Mouse (Mus musculus) heart, embryonic 12.5 days (tissue): ENCODE results near the gene Bach2. TPM values are rescaled to one million over a fixed set of nuclear protein-coding genes. Genes with fewer than 3 reads are reported as not detected.

Source experiments
- ATAC-seq: fragments of 200-750 bp; cut with Nextera tagmentation; 2 replicates; pipeline ENCODE4 v1.8.0; 2017; ENCODE audit warnings: moderate TSS enrichment, moderate library complexity; ENCODE audit not compliant: insufficient number of reproducible peaks, low FRiP score
- H3K27ac ChIP-seq: fragments of 300-500 bp; sonication (generic); 2 replicates; pipeline ENCODE4 v1.5.1; 2016; ENCODE audit warnings: mild to moderate bottlenecking, moderate library complexity; ENCODE audit not compliant: poor library complexity, severe bottlenecking
- H3K27me3 ChIP-seq: fragments of 300-500 bp; sonication (generic); replicated peaks from 2 replicates; pipeline ENCODE4 v1.6.1; 2016; ENCODE audit warnings: mild to moderate bottlenecking, moderate library complexity
- H3K36me3 ChIP-seq: fragments of 300-500 bp; sonication (generic); 2 replicates; pipeline ENCODE4 v1.6.1; 2016; ENCODE audit warnings: mild to moderate bottlenecking, moderate library complexity
- H3K4me1 ChIP-seq: fragments of 300-500 bp; sonication (generic); replicated peaks from 2 replicates; pipeline ENCODE4 v1.6.1; 2016; ENCODE audit warnings: mild to moderate bottlenecking
- H3K4me2 ChIP-seq: fragments of 300-500 bp; sonication (generic); 2 replicates; pipeline ENCODE4 v1.6.1; 2016; ENCODE audit warnings: mild to moderate bottlenecking, moderate library complexity
- H3K4me3 ChIP-seq: fragments of 300-500 bp; sonication (generic); 2 replicates; pipeline ENCODE4 v1.5.1; 2016; ENCODE audit warnings: mild to moderate bottlenecking
- H3K9ac ChIP-seq: fragments of 300-500 bp; sonication (generic); 2 replicates; pipeline ENCODE4 v1.6.1; 2016; ENCODE audit warnings: mild to moderate bottlenecking, moderate library complexity
- H3K9me3 ChIP-seq: fragments of 300-500 bp; sonication (generic); replicated peaks from 2 replicates; pipeline ENCODE4 v1.6.1; 2016; ENCODE audit warnings: mild to moderate bottlenecking, moderate library complexity
- WGBS: fragments of 180-500 bp; shearing (Covaris S2); methylation state at CpG from one replicate; pipeline ENCODE4 v1.1.7; 2016; 5-methylcytosine and 5-hydroxymethylcytosine counted together
- polyA plus RNA-seq: library from polyadenylated mRNA; unstranded; fragments of >200 nt; fragmentation: Nextera tagmentation; extraction: Ambion mirVana; gene quantifications from 2 replicates; pipeline ENCODE4 v1.2.1, GENCODE M21; 2016

The Bach2 gene
- polyA plus RNA-seq, 1 experiment from 2014 or later: 7.0 TPM

DNA sequence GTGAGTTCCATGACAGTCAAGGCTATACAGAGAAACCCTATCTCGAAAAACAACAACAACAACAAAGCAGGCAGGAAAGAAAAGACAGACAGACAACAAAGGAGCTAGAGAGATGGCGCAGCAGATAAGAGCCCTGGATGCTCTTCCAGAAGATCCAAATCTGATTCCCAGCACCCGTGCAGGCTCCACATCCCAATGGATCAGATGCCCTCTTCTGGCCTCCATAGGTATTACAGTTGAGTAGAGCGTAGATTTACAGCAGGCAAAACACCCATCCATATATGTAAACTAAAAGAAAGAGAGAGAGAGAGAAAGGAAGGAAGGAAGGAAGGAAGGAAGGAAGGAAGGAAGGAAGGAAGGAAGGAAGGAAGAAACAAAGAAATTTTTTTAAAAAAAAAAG is 312.7 kb downstream of the Bach2 start:
- Histone ChIP-seq H3K36me3 (no peaks in the 10 kb centered on the region), H3K4me1 (no peaks in the 10 kb centered on the region), H3K27ac (no peak overlapping the region), H3K9me3 (no peaks in the 10 kb centered on the region), H3K9ac (no peak overlapping the region), H3K4me3 (no peak overlapping the region), H3K27me3 (no peaks in the 10 kb centered on the region), H3K4me2 (no peak overlapping the region)
- ATAC-seq: no peak
- WGBS: 44% methylated on average over 4 of the region's 4 CpGs

GRCm38 (mm10) chr4:32555506-32555905 is 316.9 kb downstream of the Bach2 start:
- no peak for ATAC-seq
- Histone ChIP-seq H3K36me3 (peaks cover 6% of the 10 kb centered on the region; the same call in 1 of the 2 replicates), H3K27ac (no peak overlapping the region), H3K27me3 (no peaks in the 10 kb centered on the region), H3K9ac (no peak overlapping the region), H3K4me2 (no peak overlapping the region), H3K9me3 (no peaks in the 10 kb centered on the region), H3K4me3 (no peak overlapping the region), H3K4me1 (peaks cover 4% of the 10 kb centered on the region)
- 81% methylated on average over 7 of the region's 7 CpGs for WGBS

DNA sequence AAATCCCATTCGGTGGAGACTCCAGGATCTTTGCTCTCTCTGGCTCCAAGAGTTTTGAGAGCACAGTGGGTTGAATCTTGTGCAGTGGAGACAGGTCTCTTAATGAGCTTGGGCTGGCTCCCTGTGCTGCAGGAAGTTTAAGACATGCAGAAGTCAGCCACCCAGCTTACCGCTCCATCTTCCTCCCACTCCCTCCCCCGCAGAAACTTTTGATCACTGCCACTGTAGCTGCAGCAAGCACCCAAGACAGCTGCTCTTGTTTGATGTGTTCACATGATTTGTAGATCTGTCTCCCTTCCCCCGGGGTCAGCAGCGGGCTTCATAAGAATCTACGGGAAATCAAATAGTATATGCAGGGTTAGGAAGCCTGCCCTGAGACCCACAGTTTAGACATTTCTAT is 321.6 kb downstream of the Bach2 start:
- H3K36me3 ChIP-seq: peaks cover 29% of the 10 kb centered on the region
- no peak overlapping the region for H3K4me2 ChIP-seq
- no peak for ATAC-seq
- H3K9ac ChIP-seq: no peak overlapping the region
- H3K4me3 ChIP-seq: no peak overlapping the region
- H3K27me3 ChIP-seq: no peaks in the 10 kb centered on the region
- WGBS: 58% methylated on average over 6 of the region's 6 CpGs
- H3K4me1 ChIP-seq: peaks cover 20% of the 10 kb centered on the region
- no peaks in the 10 kb centered on the region for H3K9me3 ChIP-seq
- no peak overlapping the region for H3K27ac ChIP-seq

GRCm38 (mm10) chr4:32560724-32561554 is 322.3 kb downstream of the Bach2 start:
- Histone ChIP-seq H3K4me1 (peaks cover 20% of the 10 kb centered on the region), H3K4me2 (no peak overlapping the region), H3K4me3 (no peak overlapping the region), H3K27me3 (no peaks in the 10 kb centered on the region), H3K27ac (0 out of 2 replicates have a peak overlapping the region, but pooled peaks have one; percentile 2), H3K9ac (no peak overlapping the region), H3K36me3 (peaks cover 29% of the 10 kb centered on the region), H3K9me3 (no peaks in the 10 kb centered on the region)
- 51% methylated on average over 8 of the region's 8 CpGs for WGBS
- no peak for ATAC-seq

- H3K4me1 ChIP-seq: peaks cover 20% of the 10 kb centered on the region
- no peak overlapping the region for H3K9ac ChIP-seq
- no peak overlapping the region for H3K4me2 ChIP-seq
- 0 out of 2 replicates have a peak overlapping the region, but pooled peaks have one; percentile 2 for H3K27ac ChIP-seq
- peak; percentile 60; the same call in 1 of the 2 replicates for ATAC-seq
- no peaks in the 10 kb centered on the region for H3K9me3 ChIP-seq
- 52% methylated on average over 12 of the region's 12 CpGs for WGBS
- H3K4me3 ChIP-seq: no peak overlapping the region
- peaks cover 35% of the 10 kb centered on the region for H3K36me3 ChIP-seq
- H3K27me3 ChIP-seq: no peaks in the 10 kb centered on the region
Observed at GRCm38 (mm10) chr4:32561555-32562095, 323.0 kb downstream of the Bach2 start.

GRCm38 (mm10) chr4:32562319-32563115 is 323.9 kb downstream of the Bach2 start:
- Histone ChIP-seq H3K4me2 (no peak overlapping the region), H3K27ac (no peak overlapping the region), H3K9me3 (no peaks in the 10 kb centered on the region), H3K27me3 (no peaks in the 10 kb centered on the region), H3K4me3 (no peak overlapping the region), H3K4me1 (peaks cover 20% of the 10 kb centered on the region), H3K9ac (no peak overlapping the region), H3K36me3 (peaks cover 35% of the 10 kb centered on the region)
- ATAC-seq: 0 out of 2 replicates have a peak, but pooled peaks have one; percentile 20
- WGBS: 93% methylated on average over 35 of the region's 35 CpGs

GRCm38 (mm10) chr4:32564416-32564815 is 325.8 kb downstream of the Bach2 start:
- no peak for ATAC-seq
- 81% methylated on average over 7 of the region's 7 CpGs for WGBS

GRCm38 (mm10) chr4:32564918-32565317 is 326.3 kb downstream of the Bach2 start:
- WGBS: 68% methylated on average over 8 of the region's 8 CpGs
- no peak overlapping the region for H3K4me3 ChIP-seq
- no peak for ATAC-seq
- no peak overlapping the region for H3K27ac ChIP-seq
- peaks cover 29% of the 10 kb centered on the region for H3K36me3 ChIP-seq
- H3K9ac ChIP-seq: no peak overlapping the region
- H3K4me1 ChIP-seq: peaks cover 20% of the 10 kb centered on the region
- no peaks in the 10 kb centered on the region for H3K9me3 ChIP-seq
- no peaks in the 10 kb centered on the region for H3K27me3 ChIP-seq
- no peak overlapping the region for H3K4me2 ChIP-seq

More at GRCm38 (mm10) chr4:32564416-32564815, 325.8 kb downstream of the Bach2 start:
- Histone ChIP-seq H3K36me3 (peaks cover 29% of the 10 kb centered on the region), H3K27ac (no peak overlapping the region), H3K9ac (no peak overlapping the region), H3K9me3 (no peaks in the 10 kb centered on the region), H3K4me3 (no peak overlapping the region), H3K4me2 (no peak overlapping the region), H3K27me3 (no peaks in the 10 kb centered on the region), H3K4me1 (peaks cover 20% of the 10 kb centered on the region)

DNA sequence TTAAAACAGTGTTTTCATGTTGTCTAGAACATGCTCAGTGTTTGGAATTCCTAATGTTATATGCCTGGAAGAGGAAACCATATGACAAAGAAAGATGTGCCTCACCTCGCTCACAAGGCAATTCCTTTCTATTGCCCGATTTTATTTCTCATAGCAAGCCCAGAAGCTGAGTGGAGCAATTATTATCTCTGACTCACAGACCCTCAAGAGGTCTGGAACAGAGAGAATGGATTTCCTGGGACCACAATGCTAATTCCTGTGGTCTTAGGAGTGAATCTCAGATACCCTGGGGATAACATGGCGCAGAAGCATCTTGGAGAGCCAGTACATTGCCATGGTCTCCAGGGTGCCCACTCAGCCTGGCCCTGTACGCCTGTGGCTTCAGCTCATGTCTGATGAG is 330.4 kb downstream of the Bach2 start:
- no peak overlapping the region for H3K27ac ChIP-seq
- no peak for ATAC-seq
- WGBS: 76% methylated on average over 4 of the region's 4 CpGs
- H3K4me1 ChIP-seq: peaks cover 7% of the 10 kb centered on the region; the same call in 1 of the 2 replicates
- H3K27me3 ChIP-seq: no peaks in the 10 kb centered on the region
- no peak overlapping the region for H3K4me3 ChIP-seq
- peaks cover 10% of the 10 kb centered on the region for H3K36me3 ChIP-seq
- no peak overlapping the region for H3K9ac ChIP-seq
- H3K4me2 ChIP-seq: no peak overlapping the region
- no peaks in the 10 kb centered on the region for H3K9me3 ChIP-seq

DNA sequence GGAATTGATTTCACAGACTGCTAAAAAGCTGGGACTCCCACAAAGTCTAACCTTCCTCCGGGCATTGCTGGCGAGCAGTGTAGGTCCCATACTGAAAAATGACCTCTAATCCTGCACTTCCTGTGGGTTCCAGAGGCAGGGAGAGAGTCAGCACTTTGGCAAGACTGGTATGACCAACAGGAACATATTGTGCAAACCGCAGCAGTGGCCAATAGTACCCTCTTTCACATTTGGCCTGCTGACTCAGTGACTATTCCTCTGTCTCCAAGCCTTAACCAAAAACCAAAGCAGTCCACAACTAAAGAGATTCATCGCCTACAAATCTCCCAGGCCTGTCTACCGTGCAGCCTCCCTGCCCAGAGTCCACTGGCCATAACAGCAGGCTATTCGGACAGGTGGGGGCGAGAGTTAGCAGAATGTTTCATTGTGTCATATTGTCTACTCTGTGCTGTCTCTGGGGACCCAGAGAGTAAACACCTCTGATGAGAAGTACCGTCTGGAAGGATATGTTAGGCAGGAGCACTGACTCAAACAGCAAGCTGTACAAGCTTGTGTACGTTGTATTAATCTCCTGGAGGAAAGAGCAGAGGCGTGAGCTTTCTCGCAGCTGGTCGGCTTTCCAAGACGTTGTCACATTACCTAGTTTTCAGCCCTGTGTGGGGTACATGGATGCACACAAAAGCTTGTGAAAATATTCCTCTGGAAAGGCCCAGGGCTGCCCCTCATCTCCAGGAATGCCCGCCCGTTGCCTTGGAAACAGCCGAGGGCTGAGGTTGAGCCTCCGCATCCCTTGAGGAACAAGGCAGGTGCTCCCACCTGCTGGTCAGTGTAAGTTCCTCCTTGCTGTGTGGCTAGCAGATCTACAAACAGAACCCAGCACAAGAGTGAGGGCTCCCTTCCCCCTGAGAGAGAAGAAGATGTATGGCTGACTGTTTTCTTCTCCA is 331.7 kb downstream of the Bach2 start:
- H3K36me3 ChIP-seq: peaks cover 8% of the 10 kb centered on the region; the same call in 1 of the 2 replicates
- peaks cover 7% of the 10 kb centered on the region; the same call in 1 of the 2 replicates for H3K4me1 ChIP-seq
- no peaks in the 10 kb centered on the region for H3K9me3 ChIP-seq
- 69% methylated on average over 17 of the region's 17 CpGs for WGBS
- H3K4me3 ChIP-seq: no peak overlapping the region
- no peaks in the 10 kb centered on the region for H3K27me3 ChIP-seq
- no peak overlapping the region for H3K27ac ChIP-seq
- no peak overlapping the region for H3K9ac ChIP-seq
- no peak for ATAC-seq
- no peak overlapping the region for H3K4me2 ChIP-seq
